Mouse (Mus musculus) inflammation-experienced regulatory T-cells, adult 6 months (primary cell): ENCODE results near the gene Gm49339. TPM values are rescaled to one million over a fixed set of nuclear protein-coding genes. Genes with fewer than 3 reads are reported as not detected.
"Not testable (repeated sequence)": the region's sequence is repeated elsewhere in the genome, so short reads cannot be mapped to it uniquely, and the experiment has no call there.

Experiments used
- ATAC-seq: one replicate; pipeline ENCODE4 v1.8.0; 2017
- polyA plus RNA-seq, 3 experiments: library from polyadenylated mRNA; unstranded; fragments of 100-300 nt; shearing (Covaris generic); gene quantifications; one replicate each; pipeline ENCODE4 v1.2.1; 2017

Gm49339 gene
- 100 to 1,000 TPM in 1 of 3 experiments, 10 to 100 TPM in 2; 40.2 to 251 (median 48.3) TPM for polyA plus RNA-seq

GRCm38 (mm10) chr10:51480397-51480796 is at the start of gene Gm49339, which contains the start of gene Lilr4b:
Gene Gm49339 (plus strand): TSS chr10:51480612.
Gene Lilr4b (plus strand): TSS chr10:51480632.
- peak; percentile 94 for ATAC-seq

- ATAC-seq: no peak
Measured at GRCm38 (mm10) chr10:51432940-51433339, 47.5 kb upstream of the Gm49339 start.

GRCm38 (mm10) chr10:51435684-51436083 is 44.7 kb upstream of the Gm49339 start:
- ATAC-seq: no peak

- no peak for ATAC-seq
Measured at GRCm38 (mm10) chr10:51451610-51452009, 28.8 kb upstream of the Gm49339 start.

GRCm38 (mm10) chr10:51453616-51454298 is 26.7 kb upstream of the Gm49339 start:
- peak; percentile 73 for ATAC-seq

- ATAC-seq: peak; percentile 83
Measured at GRCm38 (mm10) chr10:51454365-51454764, 26.0 kb upstream of the Gm49339 start.

- ATAC-seq: no peak
Measured at GRCm38 (mm10) chr10:51455762-51456161, 24.6 kb upstream of the Gm49339 start.

GRCm38 (mm10) chr10:51456369-51456768 is 24.0 kb upstream of the Gm49339 start:
- no peak for ATAC-seq

- not testable (repeated sequence) for ATAC-seq
Measured at GRCm38 (mm10) chr10:51463800-51464199, 16.6 kb upstream of the Gm49339 start.

GRCm38 (mm10) chr10:51490691-51491090 is 10.3 kb downstream of the Gm49339 start, which contains the start of gene Lilrb4a:
Gene Lilrb4a (plus strand): TSS chr10:51490956.
- peak; percentile 93 for ATAC-seq

- peak; percentile 21 for ATAC-seq
Measured at GRCm38 (mm10) chr10:51520021-51520420, 39.6 kb downstream of the Gm49339 start.

- no peak for ATAC-seq
Measured at GRCm38 (mm10) chr10:51521453-51521852, 41.0 kb downstream of the Gm49339 start.

GRCm38 (mm10) chr10:51526090-51526489 is 45.7 kb downstream of the Gm49339 start:
- no peak for ATAC-seq

- ATAC-seq: no peak
Measured at GRCm38 (mm10) chr10:51526633-51527032, 46.2 kb downstream of the Gm49339 start.

GRCm38 (mm10) chr10:51528840-51529434 is 48.5 kb downstream of the Gm49339 start:
- ATAC-seq: no peak

- ATAC-seq: no peak
Measured at GRCm38 (mm10) chr10:51529497-51529896, 49.1 kb downstream of the Gm49339 start.

GRCm38 (mm10) chr10:51530813-51531212 is 50.4 kb downstream of the Gm49339 start:
- ATAC-seq: no peak

Other genes with a start within 250 kb of the Gm49339 start
- 100 to 1,000 TPM in 1 of 3 experiments, 10 to 100 TPM in 2; 63.4 to 328 (median 78.7) TPM for gene Lilr4b, start within 50 bp of the Gm49339 start, polyA plus RNA-seq
- 100 to 1,000 TPM in 2 of 3 experiments, 10 to 100 TPM in 1; 81.6 to 259 (median 106) TPM for gene Lilrb4a, start 10.3 kb downstream of the Gm49339 start, polyA plus RNA-seq
- not detected for gene Fam162b, start 109.9 kb downstream of the Gm49339 start, polyA plus RNA-seq
- not detected for gene Gprc6a, start 150.8 kb downstream of the Gm49339 start, polyA plus RNA-seq
- not detected for gene Rfx6, start 197.1 kb downstream of the Gm49339 start, polyA plus RNA-seq